Mouse (Mus musculus) liver, embryonic 12.5 days (tissue): ENCODE measurements around the gene Adgrl3. TPM values are rescaled to one million over a fixed set of nuclear protein-coding genes. Genes with fewer than 3 reads are reported as not detected.

Experiments
- ATAC-seq: fragments of 200-750 bp; cut with Nextera tagmentation; 2 replicates; pipeline ENCODE4 v1.8.0; 2017; ENCODE audit warnings: moderate number of reproducible peaks, mild to moderate bottlenecking, moderate library complexity
- H3K27ac ChIP-seq: fragments of 300-500 bp; sonication (generic); 2 replicates; pipeline ENCODE4 v1.5.1; 2016; ENCODE audit warnings: mild to moderate bottlenecking
- H3K27me3 ChIP-seq: fragments of 300-500 bp; sonication (generic); replicated peaks from 2 replicates; pipeline ENCODE4 v1.6.1; 2016; ENCODE audit warnings: mild to moderate bottlenecking, moderate library complexity
- H3K36me3 ChIP-seq: fragments of 300-500 bp; sonication (generic); 2 replicates; pipeline ENCODE4 v1.6.1; 2016; ENCODE audit warnings: mild to moderate bottlenecking, moderate library complexity
- H3K4me1 ChIP-seq: fragments of 300-500 bp; sonication (generic); 2 replicates; pipeline ENCODE4 v1.6.1; 2016
- H3K4me2 ChIP-seq: fragments of 300-500 bp; sonication (generic); 2 replicates; pipeline ENCODE4 v1.6.1; 2016; ENCODE audit warnings: mild to moderate bottlenecking, moderate library complexity
- H3K4me3 ChIP-seq: fragments of 300-500 bp; sonication (generic); 2 replicates; pipeline ENCODE4 v1.5.1; 2016; ENCODE audit warnings: mild to moderate bottlenecking, moderate library complexity
- H3K9ac ChIP-seq: fragments of 300-500 bp; sonication (generic); 2 replicates; pipeline ENCODE4 v1.6.1; 2016; ENCODE audit warnings: mild to moderate bottlenecking, moderate library complexity
- H3K9me3 ChIP-seq: fragments of 300-500 bp; sonication (generic); replicated peaks from 2 replicates; pipeline ENCODE4 v1.6.1; 2016; ENCODE audit warnings: mild to moderate bottlenecking, moderate library complexity
- WGBS: fragments of 180-500 bp; shearing (Covaris S2); methylation state at CpG from one replicate; pipeline ENCODE4 v1.1.7; 2016; ENCODE audit not compliant: insufficient replicate concordance; 5-methylcytosine and 5-hydroxymethylcytosine counted together
- polyA plus RNA-seq: library from polyadenylated mRNA; unstranded; fragments of >200 nt; fragmentation: Nextera tagmentation; extraction: Ambion mirVana; gene quantifications from 2 replicates; pipeline ENCODE4 v1.2.1, GENCODE M21; 2016

Gene Adgrl3
- polyA plus RNA-seq, 1 experiment from 2014 or later: 4.1 TPM

- no peak overlapping the region for H3K9ac ChIP-seq
- WGBS: 70% methylated on average over 4 of the region's 4 CpGs
- ATAC-seq: no peak
- no peak overlapping the region for H3K27ac ChIP-seq
- no peaks in the 10 kb centered on the region for H3K27me3 ChIP-seq
- no peaks in the 10 kb centered on the region for H3K4me1 ChIP-seq
- no peaks in the 10 kb centered on the region for H3K9me3 ChIP-seq
- H3K4me2 ChIP-seq: no peak overlapping the region
- no peak overlapping the region for H3K4me3 ChIP-seq
- H3K36me3 ChIP-seq: no peaks in the 10 kb centered on the region
Observed at GRCm38 (mm10) chr5:81046128-81046527, 26.2 kb downstream of the Adgrl3 start.

GRCm38 (mm10) chr5:81054628-81055027 lies 34.7 kb downstream of the Adgrl3 start:
- no peak overlapping the region for H3K4me2 ChIP-seq
- no peaks in the 10 kb centered on the region for H3K9me3 ChIP-seq
- no peaks in the 10 kb centered on the region for H3K4me1 ChIP-seq
- no peak for ATAC-seq
- H3K27me3 ChIP-seq: no peaks in the 10 kb centered on the region
- H3K9ac ChIP-seq: no peak overlapping the region
- WGBS: 68% methylated on average over 4 of the region's 4 CpGs
- H3K4me3 ChIP-seq: no peak overlapping the region
- H3K27ac ChIP-seq: no peak overlapping the region
- H3K36me3 ChIP-seq: no peaks in the 10 kb centered on the region

GRCm38 (mm10) chr5:81055253-81055652 lies 35.3 kb downstream of the Adgrl3 start:
- no peak for ATAC-seq
- Histone ChIP-seq H3K4me2 (no peak overlapping the region), H3K9me3 (no peaks in the 10 kb centered on the region), H3K36me3 (no peaks in the 10 kb centered on the region), H3K27me3 (no peaks in the 10 kb centered on the region), H3K4me3 (no peak overlapping the region), H3K9ac (no peak overlapping the region), H3K4me1 (no peaks in the 10 kb centered on the region), H3K27ac (no peak overlapping the region)
- 63% methylated on average over 2 of the region's 2 CpGs for WGBS

GRCm38 (mm10) chr5:81058122-81058521 lies 38.2 kb downstream of the Adgrl3 start:
- Histone ChIP-seq H3K27ac (no peak overlapping the region), H3K4me1 (no peaks in the 10 kb centered on the region), H3K27me3 (no peaks in the 10 kb centered on the region), H3K4me2 (no peak overlapping the region), H3K9ac (no peak overlapping the region), H3K4me3 (no peak overlapping the region), H3K9me3 (no peaks in the 10 kb centered on the region), H3K36me3 (no peaks in the 10 kb centered on the region)
- ATAC-seq: no peak
- WGBS: 49% methylated on average over 2 of the region's 2 CpGs

- no peaks in the 10 kb centered on the region for H3K9me3 ChIP-seq
- H3K4me1 ChIP-seq: no peaks in the 10 kb centered on the region
- no peak overlapping the region for H3K4me2 ChIP-seq
- H3K4me3 ChIP-seq: no peak overlapping the region
- no peak overlapping the region for H3K27ac ChIP-seq
- 54% methylated on average over 2 of the region's 2 CpGs for WGBS
- no peak for ATAC-seq
- H3K36me3 ChIP-seq: no peaks in the 10 kb centered on the region
- no peaks in the 10 kb centered on the region for H3K27me3 ChIP-seq
- no peak overlapping the region for H3K9ac ChIP-seq
Observed at GRCm38 (mm10) chr5:81060950-81061349, 41.0 kb downstream of the Adgrl3 start.

GRCm38 (mm10) chr5:81061386-81061785 lies 41.4 kb downstream of the Adgrl3 start:
- no peaks in the 10 kb centered on the region for H3K27me3 ChIP-seq
- H3K4me3 ChIP-seq: no peak overlapping the region
- no peak overlapping the region for H3K27ac ChIP-seq
- H3K9me3 ChIP-seq: no peaks in the 10 kb centered on the region
- no peaks in the 10 kb centered on the region for H3K36me3 ChIP-seq
- H3K9ac ChIP-seq: no peak overlapping the region
- no peaks in the 10 kb centered on the region for H3K4me1 ChIP-seq
- H3K4me2 ChIP-seq: no peak overlapping the region
- ATAC-seq: no peak

GRCm38 (mm10) chr5:81064026-81064425 lies 44.1 kb downstream of the Adgrl3 start:
- Histone ChIP-seq H3K4me1 (no peaks in the 10 kb centered on the region), H3K4me2 (no peak overlapping the region), H3K9me3 (no peaks in the 10 kb centered on the region), H3K4me3 (no peak overlapping the region), H3K27ac (no peak overlapping the region), H3K27me3 (no peaks in the 10 kb centered on the region), H3K9ac (no peak overlapping the region), H3K36me3 (no peaks in the 10 kb centered on the region)
- no peak for ATAC-seq
- 83% methylated on average over 2 of the region's 2 CpGs for WGBS

GRCm38 (mm10) chr5:81068173-81068572 lies 48.2 kb downstream of the Adgrl3 start:
- no peak overlapping the region for H3K27ac ChIP-seq
- ATAC-seq: no peak
- no peaks in the 10 kb centered on the region for H3K27me3 ChIP-seq
- no peak overlapping the region for H3K4me2 ChIP-seq
- WGBS: 63% methylated on average over 6 of the region's 6 CpGs
- no peaks in the 10 kb centered on the region for H3K9me3 ChIP-seq
- no peak overlapping the region for H3K9ac ChIP-seq
- H3K4me1 ChIP-seq: no peaks in the 10 kb centered on the region
- no peaks in the 10 kb centered on the region for H3K36me3 ChIP-seq
- no peak overlapping the region for H3K4me3 ChIP-seq

GRCm38 (mm10) chr5:81068839-81069238 lies 48.9 kb downstream of the Adgrl3 start:
- Histone ChIP-seq H3K9ac (no peak overlapping the region), H3K36me3 (no peaks in the 10 kb centered on the region), H3K4me2 (no peak overlapping the region), H3K27ac (no peak overlapping the region), H3K9me3 (no peaks in the 10 kb centered on the region), H3K27me3 (no peaks in the 10 kb centered on the region), H3K4me3 (no peak overlapping the region), H3K4me1 (no peaks in the 10 kb centered on the region)
- ATAC-seq: no peak
- WGBS: 43% methylated on average over 4 of the region's 4 CpGs

- H3K36me3 ChIP-seq: no peaks in the 10 kb centered on the region
- no peaks in the 10 kb centered on the region for H3K4me1 ChIP-seq
- no peak overlapping the region for H3K4me2 ChIP-seq
- ATAC-seq: no peak
- H3K9me3 ChIP-seq: no peaks in the 10 kb centered on the region
- no peaks in the 10 kb centered on the region for H3K27me3 ChIP-seq
- no peak overlapping the region for H3K27ac ChIP-seq
- no peak overlapping the region for H3K9ac ChIP-seq
- 53% methylated on average over 5 of the region's 5 CpGs for WGBS
- H3K4me3 ChIP-seq: no peak overlapping the region
Observed at GRCm38 (mm10) chr5:81072888-81073287, 53.0 kb downstream of the Adgrl3 start.

- Histone ChIP-seq H3K36me3 (no peaks in the 10 kb centered on the region), H3K4me2 (no peak overlapping the region), H3K27me3 (no peaks in the 10 kb centered on the region), H3K9me3 (no peaks in the 10 kb centered on the region), H3K4me3 (no peak overlapping the region), H3K27ac (no peak overlapping the region), H3K4me1 (no peaks in the 10 kb centered on the region), H3K9ac (no peak overlapping the region)
- ATAC-seq: no peak
- 50% methylated on average over 1 of the region's 1 CpGs for WGBS
Observed at GRCm38 (mm10) chr5:81073875-81074274, 53.9 kb downstream of the Adgrl3 start.

- no peak overlapping the region for H3K27ac ChIP-seq
- no peaks in the 10 kb centered on the region for H3K9me3 ChIP-seq
- no peaks in the 10 kb centered on the region for H3K27me3 ChIP-seq
- H3K4me2 ChIP-seq: no peak overlapping the region
- WGBS: 45% methylated on average over 5 of the region's 5 CpGs
- no peaks in the 10 kb centered on the region for H3K4me1 ChIP-seq
- H3K4me3 ChIP-seq: no peak overlapping the region
- no peaks in the 10 kb centered on the region for H3K36me3 ChIP-seq
- ATAC-seq: no peak
- no peak overlapping the region for H3K9ac ChIP-seq
Observed at GRCm38 (mm10) chr5:81076377-81076776, 56.4 kb downstream of the Adgrl3 start.

GRCm38 (mm10) chr5:81077031-81077430 lies 57.1 kb downstream of the Adgrl3 start:
- no peak overlapping the region for H3K27ac ChIP-seq
- H3K36me3 ChIP-seq: no peaks in the 10 kb centered on the region
- H3K9ac ChIP-seq: no peak overlapping the region
- 84% methylated on average over 7 of the region's 7 CpGs for WGBS
- no peak for ATAC-seq
- no peak overlapping the region for H3K4me2 ChIP-seq
- H3K4me3 ChIP-seq: no peak overlapping the region
- no peaks in the 10 kb centered on the region for H3K27me3 ChIP-seq
- no peaks in the 10 kb centered on the region for H3K9me3 ChIP-seq
- H3K4me1 ChIP-seq: no peaks in the 10 kb centered on the region
